Mouse (Mus musculus) kidney, postnatal 0 days (tissue): ENCODE data around the gene 4931422A03Rik. TPM values are rescaled to one million over a fixed set of nuclear protein-coding genes. Genes with fewer than 3 reads are reported as not detected.
"Not testable (repeated sequence)": the region's sequence is repeated elsewhere in the genome, so short reads cannot be mapped to it uniquely, and the experiment has no call there.

ENCODE experiments used
- ATAC-seq: fragments of 200-750 bp; cut with Nextera tagmentation; replicated peaks from 2 replicates; pipeline ENCODE4 v1.8.0; 2017; ENCODE audit warnings: low read depth, moderate number of reproducible peaks, moderate TSS enrichment, moderate library complexity; ENCODE audit not compliant: low FRiP score
- DNase-seq: peaks from one replicate; pipeline ENCODE4 v3.0.0-alpha.2; 2016; ENCODE audit warnings: low spot score
- H3K27ac ChIP-seq: fragments of 300-500 bp; sonication (generic); 2 replicates; pipeline ENCODE4 v1.5.1; 2014; ENCODE audit warnings: mild to moderate bottlenecking
- H3K27me3 ChIP-seq: fragments of 300-500 bp; sonication (generic); 2 replicates; pipeline ENCODE4 v1.6.1; 2014; ENCODE audit warnings: low read length, mixed read lengths; ENCODE audit not compliant: insufficient read depth
- H3K36me3 ChIP-seq: fragments of 300-500 bp; sonication (generic); 2 replicates; pipeline ENCODE4 v1.6.1; 2014; ENCODE audit warnings: low read length, mixed read lengths; ENCODE audit not compliant: insufficient read depth
- H3K4me1 ChIP-seq: fragments of 300-500 bp; sonication (generic); replicated peaks from 2 replicates; pipeline ENCODE4 v1.6.1; 2014; ENCODE audit warnings: antibody characterized with exemption, low read length, mixed read lengths; ENCODE audit not compliant: insufficient read depth
- H3K4me2 ChIP-seq: fragments of 300-500 bp; sonication (generic); 2 replicates; pipeline ENCODE4 v1.6.1; 2014; ENCODE audit warnings: mild to moderate bottlenecking, low read length, moderate library complexity, mixed read lengths
- H3K4me3 ChIP-seq: fragments of 300-500 bp; sonication (generic); replicated peaks from 2 replicates; pipeline ENCODE4 v1.5.1; 2014; ENCODE audit warnings: low read depth, low read length
- H3K9ac ChIP-seq: fragments of 300-500 bp; sonication (generic); 2 replicates; pipeline ENCODE4 v1.6.1; 2014; ENCODE audit warnings: low read depth, low read length
- H3K9me3 ChIP-seq: fragments of 300-500 bp; sonication (generic); replicated peaks from 2 replicates; pipeline ENCODE4 v1.6.1; 2016; ENCODE audit warnings: low read length, inconsistent platforms, mixed read lengths
- CTCF ChIP-seq: IDR thresholded peaks from 2 replicates; pipeline ENCODE4 v1.5.1; 2016; ENCODE audit warnings: antibody characterized with exemption, low read depth, mild to moderate bottlenecking, moderate library complexity
- WGBS: fragments of 180-500 bp; shearing (Covaris S2); extraction: QIAGEN DNeasy Blood & Tissue Kit; methylation state at CpG from one replicate; pipeline ENCODE4 v1.1.7; 2014; 5-methylcytosine and 5-hydroxymethylcytosine counted together
- polyA plus RNA-seq: library from polyadenylated mRNA; unstranded; fragments of >200 nt; fragmentation: Nextera tagmentation; extraction: Ambion mirVana; gene quantifications from 2 replicates; pipeline ENCODE4 v1.2.1, GENCODE M21; 2015

4931422A03Rik gene
- polyA plus RNA-seq, 1 experiment from 2014 or later, result 1.3 TPM

- H3K4me2 ChIP-seq, result no peak overlapping the region
- ATAC-seq, result no peak
- TF ChIP-seq CTCF, result no peak
- H3K27ac ChIP-seq, result no peak overlapping the region
- no peak overlapping the region for H3K9ac ChIP-seq
- H3K9me3 ChIP-seq, result no peaks in the 10 kb centered on the region
- H3K4me1 ChIP-seq, result peaks cover 13% of the 10 kb centered on the region; the same call in 1 of the 2 replicates
- 86% methylated on average over 3 of the region's 3 CpGs for WGBS
- no peak overlapping the region for H3K4me3 ChIP-seq
- DNase-seq, result no peak
- no peaks in the 10 kb centered on the region for H3K27me3 ChIP-seq
- H3K36me3 ChIP-seq, result 0 out of 2 replicates have a peak, but pooled peaks cover 12% of the 10 kb centered on the region
Observed at GRCm38 (mm10) chr2:104032056-104032455, 3.9 kb upstream of the 4931422A03Rik start.

GRCm38 (mm10) chr2:104030381-104030780 lies 2.2 kb upstream of the 4931422A03Rik start:
- WGBS, result 65% methylated on average over 3 of the region's 3 CpGs

GRCm38 (mm10) chr2:104029074-104029473 lies 913 bp upstream of the 4931422A03Rik start:
- ATAC-seq, result no peak
- H3K27ac ChIP-seq, result no peak overlapping the region
- H3K36me3 ChIP-seq, result 0 out of 2 replicates have a peak, but pooled peaks cover 6% of the 10 kb centered on the region
- peak overlapping the region; percentile 84 for H3K4me2 ChIP-seq
- no peak for DNase-seq
- no peak for TF ChIP-seq CTCF
- no peak overlapping the region for H3K4me3 ChIP-seq
- WGBS, result 64% methylated on average over 2 of the region's 2 CpGs
- no peak overlapping the region for H3K9ac ChIP-seq
- H3K27me3 ChIP-seq, result no peaks in the 10 kb centered on the region
- peaks cover 13% of the 10 kb centered on the region; the same call in 1 of the 2 replicates for H3K4me1 ChIP-seq
- no peaks in the 10 kb centered on the region for H3K9me3 ChIP-seq

More at GRCm38 (mm10) chr2:104030381-104030780, 2.2 kb upstream of the 4931422A03Rik start:
- Histone ChIP-seq H3K4me1 (peaks cover 13% of the 10 kb centered on the region; the same call in 1 of the 2 replicates), H3K4me3 (no peak overlapping the region), H3K36me3 (0 out of 2 replicates have a peak, but pooled peaks cover 8% of the 10 kb centered on the region), H3K27ac (no peak overlapping the region), H3K4me2 (no peak overlapping the region), H3K9me3 (no peaks in the 10 kb centered on the region), H3K27me3 (no peaks in the 10 kb centered on the region), H3K9ac (no peak overlapping the region)
- ATAC-seq (no peak), DNase-seq (no peak)
- TF ChIP-seq CTCF, result no peak

GRCm38 (mm10) chr2:104027458-104028138 lies 563 bp downstream of the 4931422A03Rik start, which contains the start of gene Fbxo3:
TSS of gene Fbxo3 (plus strand) at chr2:104027721.
- H3K9ac ChIP-seq, result peak within 1 kb of the TSS; percentile 93
- under 1% methylated on average over 33 of the region's 44 CpGs for WGBS
- H3K9me3 ChIP-seq, result no peaks in the 10 kb centered on the region
- peak; percentile 85 for DNase-seq
- peak; percentile 94 for ATAC-seq
- 0 out of 2 replicates have a peak, but pooled peaks cover 6% of the 10 kb centered on the region for H3K36me3 ChIP-seq
- H3K4me2 ChIP-seq, result peak within 1 kb of the TSS; percentile 84
- no peaks in the 10 kb centered on the region for H3K27me3 ChIP-seq
- H3K4me3 ChIP-seq, result peak within 1 kb of the TSS; percentile 98
- H3K4me1 ChIP-seq, result peaks cover 13% of the 10 kb centered on the region; the same call in 1 of the 2 replicates
- TF ChIP-seq CTCF, result peak; percentile 36; the same call in 1 of the 2 replicates
- H3K27ac ChIP-seq, result peak within 1 kb of the TSS; percentile 75

GRCm38 (mm10) chr2:104024656-104025055 lies 3.5 kb downstream of the 4931422A03Rik start:
- no peak for ATAC-seq

DNA sequence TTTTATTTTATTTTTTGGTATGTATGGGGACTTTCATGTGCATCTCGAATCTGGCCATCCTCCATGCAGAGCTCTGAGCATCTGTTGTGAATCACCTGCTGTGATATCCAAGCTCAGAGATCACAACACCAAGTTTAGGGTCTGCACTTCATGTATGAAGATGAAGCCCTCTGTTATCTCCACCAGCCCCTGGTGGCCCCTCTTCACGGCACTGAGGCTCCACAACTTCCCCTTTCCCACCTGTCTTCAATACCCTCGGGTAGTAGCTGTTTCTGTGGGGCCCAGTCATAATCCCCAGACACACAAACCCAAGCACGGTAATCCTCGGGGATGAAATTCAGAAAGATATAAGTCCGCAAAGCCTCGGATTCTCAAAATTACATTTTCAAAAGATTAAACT lies 5.1 kb downstream of the 4931422A03Rik start:
- H3K27me3 ChIP-seq, result no peaks in the 10 kb centered on the region
- H3K4me2 ChIP-seq, result no peak overlapping the region
- no peak overlapping the region for H3K4me3 ChIP-seq
- 78% methylated on average over 7 of the region's 7 CpGs for WGBS
- H3K4me1 ChIP-seq, result 0 out of 2 replicates have a peak, but pooled peaks cover 2% of the 10 kb centered on the region
- H3K9ac ChIP-seq, result no peak overlapping the region
- ATAC-seq (no peak), DNase-seq (no peak)
- no peaks in the 10 kb centered on the region for H3K9me3 ChIP-seq
- no peaks in the 10 kb centered on the region for H3K36me3 ChIP-seq
- no peak for TF ChIP-seq CTCF
- no peak overlapping the region for H3K27ac ChIP-seq

More at GRCm38 (mm10) chr2:104024656-104025055, 3.5 kb downstream of the 4931422A03Rik start:
- Histone ChIP-seq H3K27me3 (no peaks in the 10 kb centered on the region), H3K4me2 (no peak overlapping the region), H3K27ac (no peak overlapping the region), H3K4me1 (peaks cover 9% of the 10 kb centered on the region; the same call in 1 of the 2 replicates), H3K9me3 (no peaks in the 10 kb centered on the region), H3K9ac (no peak overlapping the region), H3K36me3 (no peaks in the 10 kb centered on the region), H3K4me3 (no peak overlapping the region)
- no peak for DNase-seq
- no peak for TF ChIP-seq CTCF
- WGBS, result 91% methylated on average over 4 of the region's 4 CpGs

GRCm38 (mm10) chr2:104008853-104009252 lies 19.3 kb downstream of the 4931422A03Rik start:
- H3K27me3 ChIP-seq, DNase-seq, H3K9me3 ChIP-seq, H3K9ac ChIP-seq, H3K36me3 ChIP-seq, H3K4me2 ChIP-seq, ATAC-seq, H3K4me1 ChIP-seq, H3K4me3 ChIP-seq, H3K27ac ChIP-seq: not testable (repeated sequence)
- WGBS, result 85% methylated on average over 3 of the region's 3 CpGs
